ENCODE assay signal across 15 mouse cellular contexts in the genomic region with DNA sequence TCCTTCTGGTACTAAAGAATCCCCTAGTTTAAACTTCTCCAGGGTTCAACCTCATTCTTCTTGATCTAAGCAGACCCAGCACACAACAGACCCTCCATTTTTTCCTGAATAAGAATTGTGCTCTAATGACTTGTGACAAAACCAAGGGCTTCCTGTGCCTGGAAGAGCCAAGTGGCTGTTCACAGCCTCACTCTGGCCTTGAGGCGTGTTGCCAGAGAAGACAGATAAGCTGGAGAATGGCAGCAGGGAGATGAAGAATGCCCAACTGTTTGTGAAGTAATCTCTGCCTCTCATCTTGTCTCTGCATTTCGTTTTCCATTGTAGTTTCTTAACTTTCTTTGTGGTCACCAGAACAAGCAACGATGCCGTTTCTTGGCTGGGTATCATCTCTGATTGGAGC.
"Had no signal": no experiment of that assay in that cellular context is flagged by ENCODE, and none has a peak within 500 bp of the region (broad histone marks: within the 10 kb centered on the region; RNA-seq: fewer than 3 reads in every experiment).

No protein-coding gene starts in this region.

- H3K36me3 ChIP-seq: limb, embryonic 13.5 days; midbrain, embryonic 12.5 days; stomach, embryonic 15.5 days had no signal

- H3K27me3 ChIP-seq: limb, embryonic 13.5 days; stomach, embryonic 15.5 days had no signal

- H3K27ac ChIP-seq: layer of hippocampus, adult 2 months; limb, embryonic 13.5 days; liver, embryonic 14.5 days; midbrain, embryonic 12.5 days; stomach, embryonic 15.5 days had no signal

- DNase-seq: kidney, postnatal 4 days; left cerebral cortex, postnatal 4 days; lung, adult 18-20 months; lung, postnatal 4 days; right cerebral cortex, postnatal 14 days; thymus, adult 2 months; thymus, postnatal 25 days had no signal

- ATAC-seq: intestine, postnatal 0 days; lung, postnatal 0 days had no signal

- H3K4me3 ChIP-seq: layer of hippocampus, adult 2 months; limb, embryonic 13.5 days; megakaryocyte, embryonic 14.5 days; midbrain, embryonic 12.5 days; stomach, embryonic 15.5 days had no signal

- H3K4me1 ChIP-seq: midbrain, embryonic 12.5 days had no signal

- H3K9ac ChIP-seq: limb, embryonic 13.5 days; liver, embryonic 14.5 days; midbrain, embryonic 12.5 days; stomach, embryonic 15.5 days had no signal

- H3K9me3 ChIP-seq: limb, embryonic 13.5 days; midbrain, embryonic 12.5 days; stomach, embryonic 15.5 days had no signal

- H3K4me2 ChIP-seq: limb, embryonic 13.5 days; midbrain, embryonic 12.5 days had no signal
